Mouse (Mus musculus): ENCODE results near the gene Mtmr11.

The Mtmr11 gene

GRCm38 (mm10) chr3:96161869-96162840 lies at the start of gene Mtmr11:
Gene Mtmr11 (plus strand): TSS chr3:96162004.
- DNase-seq (ENCODE audit: low spot score), result peak; percentile 51

DNA sequence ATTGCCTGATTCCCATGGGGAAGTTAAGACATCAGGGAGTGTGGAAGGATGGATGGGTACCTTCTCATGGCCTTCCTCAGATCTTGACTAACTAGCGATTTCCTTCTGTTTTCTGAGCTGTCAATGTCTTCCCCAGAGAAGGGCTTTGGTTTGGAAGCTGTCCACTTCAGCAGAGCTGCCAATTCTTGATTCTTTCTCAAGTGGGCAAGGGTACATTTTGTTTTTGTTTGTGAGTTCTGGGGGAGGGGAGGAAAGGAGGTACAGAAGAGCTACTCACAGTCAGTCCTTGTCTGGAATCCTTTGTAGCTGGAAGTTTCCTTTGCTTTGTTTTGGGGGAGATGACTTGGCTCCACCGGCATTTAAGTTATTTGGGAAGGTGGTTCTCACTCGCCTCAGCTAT lies 48.6 kb upstream of the Mtmr11 start:
- no peak for DNase-seq (ENCODE audit: low spot score)

DNA sequence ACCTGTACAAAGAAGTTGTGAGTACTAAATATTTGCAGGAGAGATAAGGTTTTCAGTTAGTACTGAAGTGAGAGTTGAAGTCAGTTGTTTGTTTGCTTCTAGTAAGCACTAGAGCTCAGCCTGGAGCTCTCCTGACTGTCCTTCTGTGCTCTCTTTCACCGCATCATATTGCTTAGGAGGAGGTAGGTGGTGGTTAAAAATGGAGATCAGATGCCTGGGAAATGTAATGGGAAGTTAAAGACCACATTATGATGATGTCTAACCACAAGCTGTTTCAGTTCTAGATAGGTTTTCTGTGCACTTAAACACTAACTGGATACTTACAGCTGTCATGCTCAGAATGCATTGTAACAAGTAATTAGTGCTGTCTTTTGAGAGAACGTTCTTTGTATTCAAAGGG lies 43.7 kb upstream of the Mtmr11 start:
- DNase-seq (ENCODE audit: low spot score), result no peak

- no peak for DNase-seq (ENCODE audit: low spot score)
Measured at GRCm38 (mm10) chr3:96118702-96119101, 43.1 kb upstream of the Mtmr11 start.

GRCm38 (mm10) chr3:96124235-96124634 lies 37.6 kb upstream of the Mtmr11 start:
- DNase-seq (ENCODE audit: low spot score), result no peak

- no peak for DNase-seq (ENCODE audit: low spot score)
Measured at GRCm38 (mm10) chr3:96128128-96128527, 33.7 kb upstream of the Mtmr11 start.

GRCm38 (mm10) chr3:96132478-96132877 lies 29.3 kb upstream of the Mtmr11 start:
- DNase-seq (ENCODE audit: low spot score), result no peak

GRCm38 (mm10) chr3:96133327-96133905 lies 28.4 kb upstream of the Mtmr11 start:
- DNase-seq (ENCODE audit: low spot score), result no peak

GRCm38 (mm10) chr3:96135011-96135410 lies 26.8 kb upstream of the Mtmr11 start:
- no peak for DNase-seq (ENCODE audit: low spot score)

DNA sequence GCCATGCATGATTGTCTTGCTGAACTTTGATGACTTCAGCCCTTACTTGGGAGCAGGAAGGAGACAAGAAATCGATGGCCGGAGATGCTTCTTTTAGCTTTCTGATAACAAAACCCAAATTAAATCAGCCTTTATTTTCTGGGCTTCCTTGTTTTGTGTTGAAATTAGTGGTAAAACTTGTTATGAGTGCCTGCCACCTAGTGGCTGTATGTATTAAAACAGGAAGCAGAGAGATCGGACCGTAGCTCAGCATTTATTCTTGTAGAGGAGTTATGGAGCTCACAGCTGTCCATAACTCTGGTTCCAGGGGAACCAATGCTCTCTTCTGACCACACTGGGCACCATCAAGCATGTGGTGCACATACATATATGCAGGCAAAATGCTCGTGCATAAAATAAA lies 13.9 kb upstream of the Mtmr11 start:
- DNase-seq (ENCODE audit: low spot score), result peak; percentile 84

DNA sequence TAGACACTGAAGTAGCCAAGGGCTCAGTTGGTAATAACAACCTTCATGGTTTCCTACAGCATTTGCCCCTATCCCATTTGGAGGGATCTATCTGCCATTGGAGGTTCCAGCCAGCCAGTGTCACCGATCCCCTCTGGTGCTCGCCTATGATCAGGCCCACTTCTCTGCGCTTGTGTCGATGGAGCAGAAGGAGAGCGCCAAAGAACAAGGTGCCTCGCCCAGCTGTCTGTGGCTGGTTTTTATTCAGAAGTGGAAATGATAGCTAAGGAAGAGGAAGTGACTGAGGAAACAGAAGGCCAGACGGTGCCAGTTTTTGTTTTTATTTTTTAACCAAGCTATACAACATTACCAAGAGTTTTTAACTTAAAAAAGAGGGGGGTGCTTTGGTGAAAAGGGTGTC lies 10.0 kb upstream of the Mtmr11 start:
- DNase-seq (ENCODE audit: low spot score), result no peak

DNA sequence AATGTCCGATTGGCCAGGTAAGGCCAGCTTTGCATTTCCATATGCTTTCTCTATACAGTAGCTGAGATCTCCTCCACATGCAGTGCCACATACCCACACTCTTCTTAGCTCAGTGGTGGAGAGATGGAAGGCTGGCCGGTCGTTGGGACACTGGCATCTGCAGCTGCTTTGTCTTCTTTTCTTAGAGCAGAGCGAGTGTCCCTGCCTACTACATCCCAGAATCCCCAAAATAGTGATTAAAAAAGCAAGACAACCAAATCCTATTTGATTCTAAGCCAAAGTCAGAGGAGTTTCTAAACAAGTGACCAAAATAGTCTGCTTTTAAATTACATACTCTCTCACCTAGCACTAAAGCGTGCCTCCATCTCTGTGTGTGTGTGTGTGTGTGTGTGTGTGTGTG lies 9.2 kb upstream of the Mtmr11 start:
- no peak for DNase-seq (ENCODE audit: low spot score)

DNA sequence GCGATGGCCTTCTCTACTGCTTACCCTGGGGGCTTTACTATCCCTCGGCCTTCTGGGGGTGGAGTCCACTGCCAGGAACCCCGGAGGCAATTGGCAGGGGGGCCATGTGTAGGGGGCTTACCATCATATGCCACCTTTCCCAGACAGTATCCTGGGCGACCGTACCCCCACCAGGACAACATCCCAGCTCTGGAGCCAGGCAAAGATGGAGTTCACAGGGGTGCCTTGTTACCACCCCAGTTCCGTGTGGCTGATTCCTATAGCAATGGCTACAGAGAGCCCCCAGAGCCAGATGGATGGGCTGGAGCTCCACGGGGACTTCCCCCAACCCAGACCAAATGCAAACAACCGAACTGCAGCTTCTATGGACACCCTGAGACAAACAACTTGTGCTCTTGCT lies 6.3 kb upstream of the Mtmr11 start:
- no peak for DNase-seq (ENCODE audit: low spot score)

DNA sequence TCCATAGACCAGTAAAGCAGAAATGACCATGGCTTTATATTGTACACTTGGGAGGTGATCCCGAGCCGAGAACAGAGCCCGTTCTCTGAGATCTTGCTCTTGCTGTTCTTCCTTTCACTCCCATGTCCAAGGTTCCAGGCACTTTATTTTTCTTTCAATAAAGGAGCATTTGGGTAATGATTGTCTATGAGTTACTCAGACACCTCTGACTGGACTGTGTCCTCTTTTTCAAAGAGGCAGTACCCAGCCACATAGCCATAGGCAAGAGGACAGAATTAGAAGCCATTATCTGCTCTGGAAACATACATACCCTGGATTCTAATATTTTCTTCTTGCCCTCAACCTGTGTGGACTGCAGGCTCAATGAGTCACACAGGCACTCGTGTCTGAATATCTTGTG lies 2.0 kb upstream of the Mtmr11 start:
- DNase-seq (ENCODE audit: low spot score), result no peak

GRCm38 (mm10) chr3:96160222-96160802 lies 1.5 kb upstream of the Mtmr11 start:
- DNase-seq (ENCODE audit: low spot score), result peak; percentile 78

GRCm38 (mm10) chr3:96160803-96161516 lies 844 bp upstream of the Mtmr11 start:
- peak; percentile 84 for DNase-seq (ENCODE audit: low spot score)

DNA sequence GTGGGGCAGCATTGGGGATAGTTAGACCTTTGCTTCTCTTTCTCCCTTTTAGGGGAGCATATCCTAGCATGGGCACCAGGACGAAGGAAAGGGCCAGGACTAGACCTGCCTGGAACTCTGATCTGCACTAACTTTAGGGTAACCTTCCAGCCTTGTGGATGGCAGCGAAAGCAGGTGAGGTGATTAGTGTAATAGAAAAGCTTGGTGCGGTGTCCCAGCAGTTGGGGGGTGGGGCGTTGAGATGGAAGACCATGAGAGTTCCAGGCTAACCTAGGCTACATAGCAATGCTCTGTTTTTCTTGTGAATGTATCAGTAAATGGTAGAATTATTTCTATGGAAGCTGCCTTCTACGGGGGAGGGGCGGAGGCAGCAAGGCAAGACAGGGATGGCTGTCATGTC lies 1.2 kb downstream of the Mtmr11 start:
- DNase-seq (ENCODE audit: low spot score), result no peak

- no peak for DNase-seq (ENCODE audit: low spot score)
Measured at GRCm38 (mm10) chr3:96168466-96169158, 6.8 kb downstream of the Mtmr11 start.

GRCm38 (mm10) chr3:96170276-96170675 lies 8.5 kb downstream of the Mtmr11 start:
- DNase-seq (ENCODE audit: low spot score), result no peak

- no peak for DNase-seq (ENCODE audit: low spot score)
Measured at GRCm38 (mm10) chr3:96170976-96171545, 9.3 kb downstream of the Mtmr11 start.

DNA sequence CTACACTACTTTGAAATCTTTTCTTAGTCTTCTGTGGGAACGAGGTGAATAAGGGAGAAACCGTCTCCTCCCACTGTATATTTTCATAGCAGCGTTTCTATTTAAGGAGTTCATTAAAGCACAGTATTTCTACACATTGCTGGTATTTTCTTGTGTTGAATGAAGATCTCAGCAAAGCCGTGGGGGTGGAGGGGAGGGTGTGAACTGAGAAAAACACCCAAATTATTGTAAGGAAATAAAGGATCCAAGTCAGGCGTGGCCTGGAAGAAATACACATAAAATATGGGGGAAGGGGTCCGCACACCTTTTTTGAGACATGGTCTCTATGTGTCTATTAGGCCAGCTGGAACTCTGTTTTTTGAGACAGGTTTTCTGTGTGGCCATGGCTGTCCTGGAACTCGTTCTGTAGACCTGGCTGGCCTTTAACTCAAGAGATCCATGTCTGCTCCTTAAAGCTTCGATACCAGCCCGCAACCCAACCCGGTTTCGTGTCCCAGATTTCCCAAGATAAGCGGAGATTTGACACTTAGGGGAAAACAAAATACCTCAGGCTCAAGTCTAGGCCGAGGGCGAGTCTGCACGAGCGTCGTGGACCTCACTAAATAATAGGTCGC lies 9.9 kb downstream of the Mtmr11 start:
- no peak for DNase-seq (ENCODE audit: low spot score)

Data from MN1 (cell line).